Mouse (Mus musculus) spleen, adult 2 months (tissue): ENCODE results near the gene Dnaaf1.

Experiments
- CTCF ChIP-seq: fragments of 200-500 bp; IDR thresholded peaks from 2 replicates; pipeline ENCODE4 v1.5.1; 2011; ENCODE audit warnings: mild to moderate bottlenecking, inconsistent platforms; ENCODE audit not compliant: insufficient read depth, insufficient read length, insufficient replicate concordance; ENCODE audit errors: extremely low read depth
- POLR2A ChIP-seq: fragments of 200-500 bp; IDR thresholded peaks from 2 replicates; pipeline ENCODE4 v1.6.1; 2011; ENCODE audit warnings: low read depth, low read length, inconsistent platforms

DNA sequence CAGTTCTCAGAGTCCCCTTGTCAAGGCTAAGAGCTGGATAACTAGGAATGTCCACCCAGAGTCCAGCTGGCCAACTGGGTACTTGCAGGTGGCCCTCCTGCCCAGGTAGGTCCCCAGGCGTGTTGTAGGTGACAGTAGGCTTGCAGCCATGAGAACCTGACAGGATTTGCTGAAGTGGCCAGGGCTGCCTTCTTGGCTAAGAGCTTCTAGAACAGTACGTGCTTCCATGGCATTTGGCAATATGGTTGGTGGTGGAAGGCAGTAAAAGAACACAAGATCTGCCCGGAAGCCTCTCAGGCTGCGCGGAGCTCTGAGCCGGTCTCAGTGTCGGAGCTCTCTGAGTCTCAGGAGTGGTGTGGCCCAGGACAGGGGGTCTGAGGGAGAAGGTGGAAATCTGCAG, 49.9 kb downstream of the Dnaaf1 start:
- TF ChIP-seq CTCF (no peak), POLR2A (no peak)
